Mouse (Mus musculus) gonadal fat pad, adult 2 months (tissue): ENCODE data around the gene Kif5a. TPM values are rescaled to one million over a fixed set of nuclear protein-coding genes. Genes with fewer than 3 reads are reported as not detected.

Experiments used
- DNase-seq: peaks from one replicate; pipeline ENCODE4 v3.0.0-alpha.2; 2012; ENCODE audit warnings: low read depth
- polyA plus RNA-seq: library from polyadenylated mRNA; depleted of rRNA; stranded (reverse); fragments of >200 nt; gene quantifications from 2 replicates; pipeline ENCODE4 v1.2.3, GENCODE M21; 2012

Kif5a gene
- polyA plus RNA-seq, 1 experiment = 6.4 TPM

GRCm38 (mm10) chr10:127265727-127266111 lies 2.6 kb upstream of the Kif5a start:
- no peak for DNase-seq

GRCm38 (mm10) chr10:127264971-127265370 lies 1.8 kb upstream of the Kif5a start:
- DNase-seq = no peak

GRCm38 (mm10) chr10:127264336-127264735 lies 1.2 kb upstream of the Kif5a start:
- DNase-seq = no peak

- DNase-seq = no peak
Observed at GRCm38 (mm10) chr10:127263631-127264030, 483 bp upstream of the Kif5a start.

GRCm38 (mm10) chr10:127261706-127262547 lies 1.2 kb downstream of the Kif5a start:
- DNase-seq = no peak

- no peak for DNase-seq
Observed at GRCm38 (mm10) chr10:127258489-127258888, 4.7 kb downstream of the Kif5a start.

- no peak for DNase-seq
Observed at GRCm38 (mm10) chr10:127257790-127258189, 5.4 kb downstream of the Kif5a start.

GRCm38 (mm10) chr10:127255625-127256345 lies 7.4 kb downstream of the Kif5a start:
- no peak for DNase-seq

- no peak for DNase-seq
Observed at GRCm38 (mm10) chr10:127250810-127251209, 12.3 kb downstream of the Kif5a start.

GRCm38 (mm10) chr10:127238241-127238824 lies 24.8 kb downstream of the Kif5a start:
- DNase-seq = no peak

- DNase-seq = no peak
Observed at GRCm38 (mm10) chr10:127236541-127236940, 26.6 kb downstream of the Kif5a start.

- no peak for DNase-seq
Observed at GRCm38 (mm10) chr10:127233141-127233540, 30.0 kb downstream of the Kif5a start.

- no peak for DNase-seq
Observed at GRCm38 (mm10) chr10:127231741-127232140, 31.4 kb downstream of the Kif5a start.

- DNase-seq = no peak
Observed at GRCm38 (mm10) chr10:127230693-127231092, 32.5 kb downstream of the Kif5a start.

GRCm38 (mm10) chr10:127228897-127229296 lies 34.3 kb downstream of the Kif5a start:
- DNase-seq = no peak

GRCm38 (mm10) chr10:127227163-127227562 lies 36.0 kb downstream of the Kif5a start:
- no peak for DNase-seq

- no peak for DNase-seq
Observed at GRCm38 (mm10) chr10:127226318-127226895, 36.7 kb downstream of the Kif5a start.

- no peak for DNase-seq
Observed at GRCm38 (mm10) chr10:127225732-127226131, 37.4 kb downstream of the Kif5a start.

GRCm38 (mm10) chr10:127225213-127225612 lies 37.9 kb downstream of the Kif5a start:
- no peak for DNase-seq

- no peak for DNase-seq
Observed at GRCm38 (mm10) chr10:127218339-127218738, 44.8 kb downstream of the Kif5a start.

- no peak for DNase-seq
Observed at GRCm38 (mm10) chr10:127217177-127217576, 46.0 kb downstream of the Kif5a start.

- DNase-seq = no peak
Observed at GRCm38 (mm10) chr10:127216456-127216855, 46.7 kb downstream of the Kif5a start.
